Comparison of ENCODE assay signal across 9 mouse cellular contexts in the genomic region with DNA sequence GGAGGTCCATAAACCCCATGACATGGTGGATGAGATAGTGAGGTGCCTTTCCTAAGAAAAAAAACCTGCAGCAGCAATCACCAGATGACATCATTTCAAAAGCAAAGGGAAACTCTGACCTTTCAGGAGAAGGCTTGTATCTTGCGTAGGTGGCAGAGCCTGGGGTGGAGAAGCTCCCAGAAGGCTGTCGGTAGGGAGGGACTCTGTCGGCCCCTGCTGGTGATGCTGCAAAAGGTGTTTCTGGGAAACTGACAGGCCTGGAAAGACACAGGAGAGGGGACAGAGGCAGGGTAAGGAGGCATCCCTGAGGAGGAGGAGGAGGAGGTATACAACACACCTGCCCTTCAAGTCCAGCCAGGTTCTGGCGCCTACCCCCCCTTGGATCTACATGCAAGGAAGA.
DNase-seq lines count a peak whose midpoint lies in the region; ATAC-seq and TF ChIP-seq lines count a peak whose summit lies in the region.
"Had no signal": no experiment of that assay in that cellular context is flagged by ENCODE, and none has a peak within 500 bp of the region (broad histone marks: within the 10 kb centered on the region; RNA-seq: fewer than 3 reads in every experiment).

No protein-coding gene starts in this region.

- TF ChIP-seq POLR2A in thymus, adult 2 months (IDR thresholded peaks at IDR 0.05; ENCODE audit: control insufficient read depth, extremely low read depth, insufficient read depth, low read length, poor library complexity) = no peak

- H3K9me3 ChIP-seq in forebrain, embryonic 10.5 days = peaks cover 2% of the 10 kb centered on the region; the same call in 1 of the 2 replicates
- no peaks in the 10 kb centered on the region for H3K9me3 ChIP-seq in neural tube, embryonic 11.5 days (ENCODE audit: control insufficient read depth, low read length)
- H3K9me3 ChIP-seq: megakaryocyte, embryonic 14.5 days had no signal

- H3K36me3 ChIP-seq in thymus, adult 2 months (ENCODE audit: control insufficient read depth, insufficient read depth, low read length) = no peaks in the 10 kb centered on the region
- peaks cover 55% of the 10 kb centered on the region for H3K36me3 ChIP-seq in forebrain, embryonic 10.5 days (replicated peaks)
- no peaks in the 10 kb centered on the region for H3K36me3 ChIP-seq in neural tube, embryonic 11.5 days (ENCODE audit: control insufficient read depth, insufficient read depth, low read length)

- no peak overlapping the region for H3K4me3 ChIP-seq in thymus, adult 2 months (ENCODE audit: control insufficient read depth, insufficient read depth, low read length)
- no peak overlapping the region for H3K4me3 ChIP-seq in forebrain, embryonic 10.5 days
- no peak overlapping the region for H3K4me3 ChIP-seq in neural tube, embryonic 11.5 days (ENCODE audit: low read depth, low read length)
- H3K4me3 ChIP-seq: megakaryocyte, embryonic 14.5 days had no signal

- intact Hi-C loops in left cerebral cortex, postnatal 10 days (cut with DNase I) = loop anchor here (5.0 kb wide), 1 partner anchor 57 kb away; no protein-coding TSS in a partner anchor

- peaks cover 15% of the 10 kb centered on the region for H3K4me1 ChIP-seq in thymus, adult 2 months (replicated peaks; ENCODE audit: control insufficient read depth, insufficient read depth, low read length)
- H3K4me1 ChIP-seq in forebrain, embryonic 10.5 days = peaks cover 12% of the 10 kb centered on the region
- H3K4me1 ChIP-seq in neural tube, embryonic 11.5 days (ENCODE audit: control insufficient read depth, insufficient read depth, low read length) = no peaks in the 10 kb centered on the region

- 75% methylated on average over 4 of the region's 4 CpGs for WGBS in thymus, adult 2 months
- WGBS in forebrain, embryonic 10.5 days = 21% methylated on average over 4 of the region's 4 CpGs
- WGBS in neural tube, embryonic 11.5 days = 35% methylated on average over 4 of the region's 4 CpGs

- ATAC-seq in CD4-positive, CD25-positive, alpha-beta regulatory T cell, adult 4 months = no peak
- peak; percentile 35; the same call in 1 of the 2 replicates for ATAC-seq in neural tube, embryonic 11.5 days (ENCODE audit: insufficient read depth, low FRiP score, low TSS enrichment)
- no peak for ATAC-seq in monocyte, adult 5-6 weeks (replicated peaks; ENCODE audit: insufficient number of reproducible peaks, low FRiP score, low TSS enrichment, poor library complexity, severe bottlenecking)

- DNase-seq in CD4-positive, CD25-positive, alpha-beta regulatory T cell, adult 2 months (ENCODE audit: low read depth, low spot score) = peak; percentile 42
- DNase-seq in thymus, adult 2 months = peak; percentile 23
- DNase-seq in thymus, adult 18-20 months = no peak
- peak; percentile 37 for DNase-seq in forebrain, embryonic 10.5 days (ENCODE audit: extremely low spot score, low spot score)
- DNase-seq in left cerebral cortex, postnatal 10 days (ENCODE audit: extremely low spot score in 1 of 2, low spot score in 2 of 2) = peak; percentile 63 to 70
- peak; percentile 67 for DNase-seq in neural tube, embryonic 11.5 days (ENCODE audit: low spot score)

- no peak overlapping the region for H3K9ac ChIP-seq in neural tube, embryonic 11.5 days (ENCODE audit: low read length)

- no peak overlapping the region for H3K4me2 ChIP-seq in neural tube, embryonic 11.5 days (ENCODE audit: low read depth)

- no peaks in the 10 kb centered on the region for H3K27me3 ChIP-seq in thymus, adult 2 months (ENCODE audit: control insufficient read depth, insufficient read depth, low read length)
- H3K27me3 ChIP-seq in forebrain, embryonic 10.5 days (ENCODE audit: poor library complexity, severe bottlenecking) = no peaks in the 10 kb centered on the region
- H3K27me3 ChIP-seq in neural tube, embryonic 11.5 days (ENCODE audit: control insufficient read depth, insufficient read depth, low read length) = no peaks in the 10 kb centered on the region
- H3K27me3 ChIP-seq: megakaryocyte, embryonic 14.5 days had no signal

- peak; percentile 48; the same call in 1 of the 2 replicates for TF ChIP-seq CTCF in thymus, adult 2 months (IDR thresholded peaks at IDR 0.05; ENCODE audit: borderline replicate concordance, control insufficient read depth, extremely low read depth, insufficient read depth, low read length, poor library complexity)

- H3K27ac ChIP-seq in thymus, adult 2 months (ENCODE audit: control insufficient read depth, insufficient read depth, low read length) = no peak overlapping the region
- H3K27ac ChIP-seq in forebrain, embryonic 10.5 days = no peak overlapping the region
- no peak overlapping the region for H3K27ac ChIP-seq in neural tube, embryonic 11.5 days (ENCODE audit: low read depth, low read length)

Comparison
In these comparisons a context has a peak if more than half of its experiments do, and no peak if none do; other contexts are left out.
1. DNase-seq: peak in CD4-positive, CD25-positive, alpha-beta regulatory T cell, adult 2 months (single experiment), thymus, adult 2 months (single experiment), forebrain, embryonic 10.5 days (single experiment), left cerebral cortex, postnatal 10 days (2 of 2) and neural tube, embryonic 11.5 days (single experiment); none in thymus, adult 18-20 months (0 of 2).